Mouse (Mus musculus) frontal cortex, postnatal 36 days (tissue): ENCODE measurements around the gene Phc2.
"Not testable (repeated sequence)": the region's sequence is repeated elsewhere in the genome, so short reads cannot be mapped to it uniquely, and the experiment has no call there.

Experiments used
- DNase-seq, 2 experiments: peaks; one replicate each; pipeline ENCODE4 v3.0.0; 2022; ENCODE audit warnings: low spot score in 2 of 2

Gene Phc2

DNA sequence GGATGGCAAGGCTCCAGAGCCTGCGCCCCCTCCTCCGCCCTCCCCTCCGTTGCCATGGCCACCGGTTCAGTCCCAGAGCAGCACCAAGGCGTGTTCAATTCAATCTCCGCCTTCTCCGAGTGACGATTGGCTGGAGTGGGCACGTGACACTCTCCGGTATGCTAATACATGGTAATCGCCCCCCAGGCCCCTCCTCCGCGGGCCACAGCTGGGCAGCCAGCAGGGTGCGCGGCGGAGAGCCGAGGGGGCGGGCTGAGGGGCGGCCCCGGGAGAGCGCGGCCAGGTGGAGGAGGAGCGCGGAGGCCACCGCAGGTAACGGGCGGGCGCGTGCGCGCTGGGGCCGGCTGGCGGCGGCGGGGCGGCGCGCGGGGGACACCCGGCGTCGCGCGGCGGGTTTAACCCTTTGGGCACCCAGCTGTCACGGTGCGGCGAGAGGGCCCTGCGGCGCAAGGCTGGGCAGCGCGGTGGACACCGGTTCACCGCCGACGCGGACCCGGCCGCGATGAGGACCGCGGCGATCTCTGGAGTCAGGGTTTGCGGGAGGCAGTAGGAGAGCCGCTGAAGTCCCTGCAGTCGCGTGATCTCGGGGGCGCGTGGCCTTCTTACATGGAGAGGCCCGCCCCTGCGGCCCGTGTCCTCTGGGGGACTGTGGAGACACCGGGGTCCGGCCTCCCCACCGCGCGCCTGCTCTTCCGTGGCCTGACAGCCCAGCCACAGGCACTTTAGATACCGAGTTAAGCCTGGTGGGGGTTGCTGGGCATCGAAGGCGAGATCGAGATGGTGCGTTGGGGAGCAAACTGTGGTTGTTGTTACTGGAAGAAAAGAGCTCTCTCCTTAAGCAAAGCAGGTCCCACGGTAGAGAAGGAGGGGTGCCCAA is at the start of gene Phc2:
TSS of gene Phc2 (plus strand) at position 198 of the 877 bp plus-strand sequence.
- peak; percentile 97 to 98 for DNase-seq

DNA sequence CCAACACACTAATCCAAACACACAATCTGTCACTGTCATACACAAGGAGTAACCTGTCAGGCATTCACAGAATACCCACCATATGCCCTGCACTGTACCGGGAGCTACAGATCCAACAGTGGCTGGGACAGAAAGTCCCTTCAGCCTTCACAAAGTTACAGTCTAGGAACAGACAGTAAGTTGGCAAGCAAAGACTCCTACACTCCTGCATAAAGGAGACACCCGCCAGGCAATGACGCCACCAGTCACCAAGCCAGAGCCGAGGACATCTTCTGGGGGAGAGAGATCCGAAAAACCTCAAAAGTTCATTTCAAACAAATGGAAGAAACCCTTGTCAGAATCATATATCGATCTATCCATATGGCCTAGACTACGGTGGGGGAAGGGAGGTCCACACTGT is 47.9 kb upstream of the Phc2 start:
- DNase-seq = peak; percentile 35 to 57

DNA sequence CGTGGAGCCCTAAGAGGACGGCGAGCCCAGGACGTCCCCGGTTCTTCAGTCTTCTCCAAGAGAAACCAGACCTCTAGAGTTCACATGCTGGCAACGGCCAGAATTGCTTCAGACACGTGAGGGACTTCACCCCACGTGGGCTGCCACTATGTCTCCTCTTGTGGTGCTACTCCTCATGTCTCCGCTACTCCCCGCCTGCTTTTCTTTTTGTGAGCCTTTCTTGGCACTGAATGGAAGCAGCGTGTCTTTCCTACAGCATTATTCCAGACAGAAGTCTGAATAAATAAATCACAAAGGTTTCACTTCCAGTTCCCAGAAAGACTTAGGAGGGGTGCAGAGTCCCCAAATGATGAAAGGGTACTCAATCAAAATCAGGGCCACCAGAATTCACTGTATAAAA is 46.8 kb upstream of the Phc2 start:
- DNase-seq = peak in 1 of 2 experiments; percentile 39

GRCm38 (mm10) chr4:128609276-128609924 is 45.1 kb upstream of the Phc2 start:
- DNase-seq = peak in 1 of 2 experiments; percentile 37

DNA sequence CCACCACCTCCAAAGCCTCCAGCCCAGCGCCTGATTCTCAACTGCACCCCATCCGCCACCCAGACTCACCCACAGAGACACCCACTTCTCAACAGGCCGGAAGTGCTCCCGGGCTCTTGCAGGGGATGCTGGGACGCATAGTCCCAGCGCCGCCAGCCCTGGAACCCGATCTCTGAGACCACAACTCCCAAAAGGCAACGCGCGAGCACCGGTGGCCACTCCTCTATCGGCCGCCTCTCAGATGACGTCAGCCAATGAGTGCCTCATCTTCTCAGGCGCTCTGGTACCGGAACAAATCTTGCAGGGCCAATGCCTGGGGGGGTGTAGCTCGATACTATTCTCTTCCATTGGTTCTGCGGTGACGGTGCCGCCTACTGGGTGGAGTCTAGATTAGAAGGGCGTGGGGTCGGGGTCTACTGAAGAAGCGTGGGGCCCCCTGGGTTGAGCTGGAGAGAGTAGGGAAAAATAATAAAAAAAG is 44.5 kb upstream of the Phc2 start, which contains the start of gene Zscan20:
TSS of gene Zscan20 (minus strand) at position 174 of the 478 bp plus-strand sequence.
- peak; percentile 94 to 98 for DNase-seq

DNA sequence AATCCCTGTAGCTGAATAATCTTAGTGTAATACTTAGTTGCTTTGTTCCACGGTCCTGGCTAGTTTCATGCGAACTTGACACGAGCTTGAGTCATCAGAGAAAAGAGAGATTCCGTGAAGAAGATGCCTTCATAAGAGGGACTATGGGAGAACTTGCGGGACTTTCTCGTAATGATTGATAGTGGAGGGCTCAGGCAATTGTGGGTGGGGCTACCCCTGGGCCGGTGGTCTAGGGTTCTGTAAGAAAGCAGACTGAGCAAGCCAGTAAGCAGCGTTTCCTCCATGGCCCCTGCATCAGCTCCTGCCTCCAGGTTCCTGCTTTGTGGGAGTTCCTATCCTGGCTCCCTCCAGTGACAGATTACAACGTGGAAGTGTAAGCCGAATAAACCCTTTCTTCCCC is 43.8 kb upstream of the Phc2 start:
- DNase-seq = no peak

- not testable (repeated sequence) for DNase-seq
Observed at GRCm38 (mm10) chr4:128611726-128612125, 42.8 kb upstream of the Phc2 start.

DNA sequence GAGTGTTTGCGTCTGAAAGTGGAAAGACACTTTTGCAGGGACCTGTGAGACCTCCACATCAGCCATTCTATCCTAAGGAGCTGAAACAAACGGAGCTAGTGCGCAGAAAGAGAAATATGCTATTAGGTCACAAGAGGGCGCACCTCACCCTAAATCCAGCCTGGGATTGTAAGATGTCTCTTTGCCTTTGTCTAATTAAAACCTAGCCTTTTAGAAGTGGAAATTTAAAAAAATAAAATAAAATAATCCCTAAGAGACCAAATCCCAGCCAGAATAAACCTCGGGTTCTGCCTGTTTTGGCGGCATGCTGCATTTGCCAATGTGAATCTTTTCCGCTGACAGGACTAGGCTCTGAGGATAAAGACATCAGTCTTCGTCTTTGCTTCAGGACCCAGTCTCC is 41.2 kb upstream of the Phc2 start:
- DNase-seq = peak; percentile 51 to 70

GRCm38 (mm10) chr4:128615761-128616160 is 38.7 kb upstream of the Phc2 start:
- DNase-seq = no peak

DNA sequence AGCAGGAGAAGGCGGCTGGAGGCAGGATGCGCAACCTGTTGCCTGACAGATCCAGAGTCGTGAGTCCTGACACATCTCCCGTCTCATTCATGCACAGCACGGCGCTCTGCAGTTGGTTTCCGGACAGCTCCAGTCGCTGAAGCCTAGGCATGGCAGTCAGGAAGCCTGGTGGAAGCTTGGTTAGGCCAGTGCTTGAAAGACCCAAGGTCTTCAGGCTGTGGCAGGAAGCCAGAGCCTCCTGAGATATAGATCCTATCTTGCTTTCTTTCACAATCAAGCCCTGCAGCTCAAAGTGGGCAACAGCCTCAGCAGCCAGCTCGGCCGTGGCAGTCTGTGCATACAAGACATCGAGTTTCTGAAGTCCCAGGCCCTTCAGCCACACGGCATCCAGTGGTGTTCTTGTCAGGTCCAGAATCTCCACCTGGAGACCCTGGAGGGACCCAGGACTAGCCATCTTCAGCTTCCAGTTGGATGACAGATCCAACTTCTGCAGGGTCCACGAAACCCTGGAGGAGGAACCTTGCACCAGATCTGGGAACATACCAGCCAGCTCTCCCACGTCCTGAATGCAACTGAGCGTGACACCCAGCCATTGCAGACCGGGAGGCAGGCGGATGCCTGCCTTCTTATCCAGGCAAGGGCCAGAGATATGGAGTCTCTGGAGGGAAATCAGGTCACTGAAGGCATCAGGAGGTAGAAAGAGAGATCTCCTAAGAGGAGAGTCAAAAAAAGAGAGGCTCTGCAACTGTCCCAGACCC is 37.0 kb upstream of the Phc2 start:
- DNase-seq = no peak

DNA sequence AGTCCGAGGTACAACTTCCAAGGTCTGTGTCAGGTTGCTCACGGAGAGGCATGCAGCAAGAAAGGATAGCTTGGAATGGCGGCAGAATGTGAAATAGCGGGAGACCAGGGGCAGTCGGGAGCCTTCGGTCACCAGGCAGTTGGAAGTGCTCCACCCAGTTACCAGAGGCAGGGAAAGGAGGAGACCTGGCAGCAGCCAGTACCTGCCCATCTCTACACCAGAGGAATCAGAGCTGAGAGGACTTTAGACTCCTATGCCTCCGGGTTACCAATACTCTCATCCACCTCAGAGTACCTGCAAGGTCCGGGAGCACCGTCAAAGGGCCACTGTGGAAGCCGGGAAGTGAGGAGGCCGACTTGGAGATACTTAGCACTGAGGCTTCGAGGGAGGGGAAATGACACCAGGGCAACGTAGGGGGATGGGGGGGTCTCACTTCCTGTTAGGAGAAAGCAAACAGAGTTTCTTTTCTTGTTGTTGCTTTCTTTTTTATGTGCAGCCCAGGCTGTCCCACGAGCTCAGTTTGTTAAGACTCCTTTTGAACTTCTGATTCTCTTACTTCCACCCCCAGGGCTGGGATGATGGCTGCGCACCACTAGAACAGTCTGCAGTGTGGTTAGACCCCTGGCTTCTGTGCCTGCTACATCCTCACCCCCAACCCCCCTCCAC is 36.1 kb upstream of the Phc2 start, which contains the start of gene Tlr12:
TSS of gene Tlr12 (minus strand) at position 374 of the 666 bp plus-strand sequence.
- DNase-seq = no peak

DNA sequence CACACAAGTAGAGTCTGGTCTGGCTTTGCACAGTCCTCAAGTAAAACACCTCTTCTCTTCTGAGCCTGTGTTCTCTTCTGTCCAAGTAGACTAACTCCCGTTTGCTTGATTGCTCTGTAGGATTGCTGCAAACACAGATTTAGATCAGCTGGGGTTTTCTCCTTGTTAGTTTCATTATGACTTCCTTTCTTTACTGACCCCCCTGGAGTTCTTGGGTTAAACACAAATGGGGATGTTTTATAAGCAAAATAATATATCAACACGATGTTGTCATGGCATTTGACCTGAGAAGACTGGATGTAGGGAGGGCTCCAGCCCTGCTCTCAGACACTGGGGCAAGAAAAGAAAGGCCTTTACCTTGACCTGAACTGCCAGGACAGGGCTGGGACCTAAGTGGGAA is 35.5 kb upstream of the Phc2 start:
- DNase-seq = no peak

DNA sequence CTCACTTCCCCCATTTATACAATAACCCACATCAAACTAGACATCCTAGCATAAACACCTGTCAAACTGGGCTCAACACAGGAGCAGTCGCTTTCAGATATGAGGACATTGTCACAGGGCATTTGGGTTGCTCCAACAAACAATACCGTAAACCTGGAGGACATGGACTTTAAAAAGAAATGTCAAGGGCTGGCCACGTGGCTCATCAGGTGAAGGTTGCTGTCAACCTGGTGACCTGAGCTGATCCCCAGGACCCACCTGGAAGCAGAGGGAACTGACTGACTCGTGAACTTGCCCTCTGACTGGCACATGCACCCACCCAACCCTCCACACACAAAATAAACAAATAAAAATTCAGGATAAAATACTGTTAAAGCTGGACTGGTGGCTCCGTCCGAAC is 33.9 kb upstream of the Phc2 start:
- DNase-seq = no peak

DNA sequence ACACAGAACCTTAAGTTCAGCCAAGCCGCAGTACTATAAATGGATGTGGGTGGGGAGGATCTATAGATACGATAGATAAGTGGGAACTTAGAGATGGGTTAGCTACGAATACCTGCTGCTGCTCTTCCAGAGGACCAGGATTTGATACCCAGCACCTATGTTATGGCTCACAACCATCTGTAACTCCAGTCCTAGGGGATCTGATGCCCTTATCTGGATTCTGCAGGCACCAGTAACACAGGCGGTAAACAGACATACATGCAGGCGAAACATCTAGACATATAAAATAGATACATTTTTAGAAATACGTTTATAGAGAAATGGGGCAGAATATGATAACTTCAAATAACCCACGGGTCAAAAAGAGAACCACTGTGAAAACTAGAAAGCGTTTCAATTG is 33.4 kb upstream of the Phc2 start:
- DNase-seq = no peak

GRCm38 (mm10) chr4:128635451-128635850 is 19.1 kb upstream of the Phc2 start:
- peak in 1 of 2 experiments; percentile 20 for DNase-seq

GRCm38 (mm10) chr4:128635894-128636585 is 18.5 kb upstream of the Phc2 start:
- DNase-seq = no peak

- DNase-seq = no peak
Observed at GRCm38 (mm10) chr4:128637250-128637649, 17.3 kb upstream of the Phc2 start.

- DNase-seq = no peak
Observed at GRCm38 (mm10) chr4:128638265-128638923, 16.1 kb upstream of the Phc2 start.

GRCm38 (mm10) chr4:128641766-128642717 is 12.5 kb upstream of the Phc2 start:
- DNase-seq = no peak
